Comparison of ENCODE assay signal across 9 mouse cellular contexts in the genomic region with DNA sequence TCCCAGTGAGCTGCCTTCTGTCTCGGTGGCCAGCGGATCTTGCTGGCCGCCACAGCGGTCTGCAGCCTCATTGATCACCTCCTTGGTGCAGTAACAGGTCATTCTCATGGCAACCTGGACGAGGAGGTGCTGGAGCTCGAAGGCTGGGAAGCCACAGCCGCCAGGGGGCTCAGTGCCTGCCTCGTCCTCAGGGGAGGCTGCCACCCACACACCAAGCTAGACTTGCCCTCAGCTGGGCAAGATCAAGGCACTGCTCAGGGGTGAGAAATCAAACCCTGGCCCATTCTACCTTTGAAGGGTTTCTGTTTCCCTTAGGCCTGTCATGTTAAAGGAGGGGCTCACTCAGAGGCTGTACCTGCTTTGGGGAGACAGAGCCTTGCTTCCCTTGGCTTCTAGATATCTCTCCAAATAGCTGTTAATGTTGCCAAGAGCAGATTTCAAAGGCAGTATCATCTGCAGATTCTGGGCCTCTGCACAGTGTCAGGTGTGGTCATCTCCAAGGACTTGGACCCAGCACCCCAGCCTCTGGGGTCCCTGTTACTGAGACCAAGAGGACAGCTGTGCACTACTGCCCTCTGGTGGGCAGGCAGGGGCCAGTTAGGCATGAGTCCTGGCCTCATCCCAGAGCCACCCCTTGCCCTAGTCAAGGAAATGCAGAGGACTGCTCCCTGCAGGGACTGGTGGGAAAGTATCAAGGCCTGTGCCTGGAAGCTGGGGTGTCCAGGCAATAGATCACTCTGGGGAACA. TPM values are rescaled to one million over a fixed set of nuclear protein-coding genes. Genes with fewer than 3 reads are reported as not detected.
DNase-seq lines count a peak whose midpoint lies in the region; ATAC-seq lines count a peak whose summit lies in the region.
"Had no signal": no experiment of that assay in that cellular context is flagged by ENCODE, and none has a peak within 500 bp of the region (broad histone marks: within the 10 kb centered on the region; RNA-seq: fewer than 3 reads in every experiment).

No protein-coding gene starts in this region.

- DNase-seq in midbrain, embryonic 10.5 days (ENCODE audit: low spot score) = peak; percentile 72
- peak; percentile 68 for DNase-seq in R1 (ENCODE audit: low read depth, low spot score)
- peak; percentile 70 for DNase-seq in embryonic facial prominence, embryonic 11.5 days (ENCODE audit: low spot score)
- peak; percentile 79 for DNase-seq in limb, embryonic 11.5 days (ENCODE audit: low spot score)
- DNase-seq in neural tube, embryonic 10.5 days (ENCODE audit: extremely low spot score, low spot score) = peak; percentile 73
- no peak for DNase-seq in gastrocnemius, adult 8-10 months (ENCODE audit: low spot score in 2 of 2)

- no peak overlapping the region for H3K9ac ChIP-seq in midbrain, embryonic 16.5 days (ENCODE audit: low read depth, low read length)
- H3K9ac ChIP-seq in embryonic facial prominence, embryonic 11.5 days (replicated peaks; ENCODE audit: low read length) = no peak overlapping the region
- H3K9ac ChIP-seq in limb, embryonic 11.5 days (ENCODE audit: low read length) = no peak overlapping the region

- no peaks in the 10 kb centered on the region for H3K9me3 ChIP-seq in midbrain, embryonic 10.5 days (replicated peaks)
- no peaks in the 10 kb centered on the region for H3K9me3 ChIP-seq in midbrain, embryonic 16.5 days (replicated peaks; ENCODE audit: control insufficient read depth, low read length, poor library complexity, severe bottlenecking)
- no peaks in the 10 kb centered on the region for H3K9me3 ChIP-seq in embryonic facial prominence, embryonic 11.5 days (replicated peaks; ENCODE audit: control insufficient read depth, low read length)
- H3K9me3 ChIP-seq in limb, embryonic 11.5 days (ENCODE audit: control insufficient read depth, low read length) = no peaks in the 10 kb centered on the region

- ATAC-seq in midbrain, embryonic 16.5 days = no peak
- peak; percentile 47; the same call in 1 of the 2 replicates for ATAC-seq in embryonic facial prominence, embryonic 11.5 days (replicated peaks; ENCODE audit: insufficient number of reproducible peaks, low FRiP score, low TSS enrichment, low read depth)
- peak; percentile 74 to 81 for ATAC-seq in hematopoietic stem cell, adult 5-6 weeks (replicated peaks in 1 of 2; ENCODE audit: insufficient read depth in 1 of 2, low FRiP score in 2 of 2, low TSS enrichment in 1 of 2, low read depth in 1 of 2, poor library complexity in 2 of 2, severe bottlenecking in 2 of 2)
- ATAC-seq in limb, embryonic 11.5 days (ENCODE audit: insufficient number of reproducible peaks, low FRiP score, low TSS enrichment, low read depth) = peak; percentile 61; the same call in 1 of the 2 replicates

- no peak overlapping the region for H3K4me2 ChIP-seq in midbrain, embryonic 16.5 days (ENCODE audit: low read length)
- no peak overlapping the region for H3K4me2 ChIP-seq in embryonic facial prominence, embryonic 11.5 days (ENCODE audit: low read depth, low read length)
- no peak overlapping the region for H3K4me2 ChIP-seq in limb, embryonic 11.5 days (ENCODE audit: low read depth, severe bottlenecking)

- H3K36me3 ChIP-seq in midbrain, embryonic 10.5 days = no peaks in the 10 kb centered on the region
- H3K36me3 ChIP-seq in midbrain, embryonic 16.5 days (ENCODE audit: control insufficient read depth, insufficient read depth, low read length) = no peaks in the 10 kb centered on the region
- no peaks in the 10 kb centered on the region for H3K36me3 ChIP-seq in embryonic facial prominence, embryonic 11.5 days (replicated peaks; ENCODE audit: control insufficient read depth, insufficient read depth, low read depth, low read length)
- H3K36me3 ChIP-seq in limb, embryonic 11.5 days (ENCODE audit: control insufficient read depth, insufficient read depth, low read length) = no peaks in the 10 kb centered on the region

- 24% methylated on average over 8 of the region's 8 CpGs for WGBS in midbrain, embryonic 10.5 days
- 21% methylated on average over 8 of the region's 8 CpGs for WGBS in midbrain, embryonic 16.5 days
- WGBS in embryonic facial prominence, embryonic 11.5 days = 28% methylated on average over 8 of the region's 8 CpGs
- WGBS in limb, embryonic 11.5 days = 25% methylated on average over 8 of the region's 8 CpGs

- H3K27me3 ChIP-seq in midbrain, embryonic 10.5 days (ENCODE audit: low read depth, poor library complexity, severe bottlenecking) = peaks cover 47% of the 10 kb centered on the region
- H3K27me3 ChIP-seq in midbrain, embryonic 16.5 days (ENCODE audit: control insufficient read depth, insufficient read depth, low read depth, low read length) = no peaks in the 10 kb centered on the region; the same call in 1 of the 2 replicates
- no peaks in the 10 kb centered on the region for H3K27me3 ChIP-seq in embryonic facial prominence, embryonic 11.5 days (ENCODE audit: control insufficient read depth, insufficient read depth, low read length)
- H3K27me3 ChIP-seq in limb, embryonic 11.5 days (ENCODE audit: control insufficient read depth, insufficient read depth, low read length) = no peaks in the 10 kb centered on the region

- no peak overlapping the region for H3K4me3 ChIP-seq in midbrain, embryonic 10.5 days
- no peak overlapping the region for H3K4me3 ChIP-seq in midbrain, embryonic 16.5 days (ENCODE audit: low read depth, low read length)
- no peak overlapping the region for H3K4me3 ChIP-seq in embryonic facial prominence, embryonic 11.5 days (ENCODE audit: low read depth, low read length)
- H3K4me3 ChIP-seq in limb, embryonic 11.5 days (ENCODE audit: low read depth, low read length) = no peak overlapping the region

- H3K4me1 ChIP-seq in midbrain, embryonic 10.5 days = peaks cover 28% of the 10 kb centered on the region
- H3K4me1 ChIP-seq in midbrain, embryonic 16.5 days (ENCODE audit: control insufficient read depth, insufficient read depth, low read length) = peaks cover 5% of the 10 kb centered on the region; the same call in 1 of the 2 replicates
- no peaks in the 10 kb centered on the region for H3K4me1 ChIP-seq in embryonic facial prominence, embryonic 11.5 days (ENCODE audit: control insufficient read depth, insufficient read depth, low read length)
- no peaks in the 10 kb centered on the region for H3K4me1 ChIP-seq in limb, embryonic 11.5 days (ENCODE audit: control insufficient read depth, insufficient read depth, low read length)

- H3K27ac ChIP-seq in midbrain, embryonic 10.5 days (replicated peaks) = 0 out of 2 replicates have a peak overlapping the region, but pooled peaks have one; percentile 19
- no peak overlapping the region for H3K27ac ChIP-seq in midbrain, embryonic 16.5 days (ENCODE audit: low read length)
- H3K27ac ChIP-seq in embryonic facial prominence, embryonic 11.5 days (replicated peaks; ENCODE audit: low read depth, low read length) = no peak overlapping the region
- no peak overlapping the region for H3K27ac ChIP-seq in limb, embryonic 11.5 days (replicated peaks; ENCODE audit: low read depth, low read length)

RNA-seq across cellular contexts. Expression of gene Mrpl36, which starts 18.0 kb away (rescaled TPM):
- polyA plus RNA-seq in midbrain, embryonic 10.5 days (2016; fragmentation: Nextera tagmentation; extraction: Ambion mirVana) = 130 and 149 TPM in 2 replicates
- polyA plus RNA-seq in midbrain, embryonic 16.5 days (2015; fragmentation: Nextera tagmentation; extraction: Ambion mirVana) = 73.0 and 79.7 TPM in 2 replicates
- polyA plus RNA-seq in embryonic facial prominence, embryonic 11.5 days (2014; fragmentation: Nextera tagmentation; extraction: Ambion mirVana) = 125 and 126 TPM in 2 replicates
- 31.8 and 32.6 TPM in 2 replicates for total RNA-seq in hematopoietic stem cell, adult 5-6 weeks (2017)
- 107 and 113 TPM in 2 replicates for polyA plus RNA-seq in limb, embryonic 11.5 days (2014; fragmentation: Nextera tagmentation; extraction: Ambion mirVana)
- total RNA-seq in gastrocnemius, adult 8-10 months (2022) = 10 to 100 TPM; 42.2 to 48.7 (median 46.7) TPM

RNA-seq across cellular contexts. Expression of gene Ndufs6, which starts 18.0 kb away (rescaled TPM):
- 386 and 389 TPM in 2 replicates for polyA plus RNA-seq in midbrain, embryonic 10.5 days (2016; fragmentation: Nextera tagmentation; extraction: Ambion mirVana)
- 372 and 392 TPM in 2 replicates for polyA plus RNA-seq in midbrain, embryonic 16.5 days (2015; fragmentation: Nextera tagmentation; extraction: Ambion mirVana)
- 337 and 377 TPM in 2 replicates for polyA plus RNA-seq in embryonic facial prominence, embryonic 11.5 days (2014; fragmentation: Nextera tagmentation; extraction: Ambion mirVana)
- total RNA-seq in hematopoietic stem cell, adult 5-6 weeks (2017) = 71.9 and 91.8 TPM in 2 replicates
- polyA plus RNA-seq in limb, embryonic 11.5 days (2014; fragmentation: Nextera tagmentation; extraction: Ambion mirVana) = 369 and 370 TPM in 2 replicates
- 100 to 1,000 TPM; 435 to 476 (median 448) TPM for total RNA-seq in gastrocnemius, adult 8-10 months (2022)

RNA-seq across cellular contexts. Expression of gene Irx4, which starts 50.1 kb away (rescaled TPM):
- 1.3 and 1.7 TPM in 2 replicates for polyA plus RNA-seq in midbrain, embryonic 10.5 days (2016; fragmentation: Nextera tagmentation; extraction: Ambion mirVana)
- polyA plus RNA-seq in midbrain, embryonic 16.5 days (2015; fragmentation: Nextera tagmentation; extraction: Ambion mirVana) = 0.87 and 1.4 TPM in 2 replicates
- polyA plus RNA-seq in embryonic facial prominence, embryonic 11.5 days (2014; fragmentation: Nextera tagmentation; extraction: Ambion mirVana) = 2.1 and 2.8 TPM in 2 replicates
- total RNA-seq in hematopoietic stem cell, adult 5-6 weeks (2017) = not detected in 2 replicates
- polyA plus RNA-seq in limb, embryonic 11.5 days (2014; fragmentation: Nextera tagmentation; extraction: Ambion mirVana) = 2.8 and 3.1 TPM in 2 replicates
- not detected for total RNA-seq in gastrocnemius, adult 8-10 months (2022)
- total RNA-seq: layer of hippocampus, postnatal 36 days had no signal

Comparison
In these comparisons a context has a peak if more than half of its experiments do, and no peak if none do; other contexts are left out.
1. DNase-seq: peak in midbrain, embryonic 10.5 days (single experiment), R1 (single experiment), embryonic facial prominence, embryonic 11.5 days (single experiment), limb, embryonic 11.5 days (single experiment) and neural tube, embryonic 10.5 days (single experiment); none in gastrocnemius, adult 8-10 months (0 of 2).